Mouse (Mus musculus) cortical plate, adult 2 months (tissue): ENCODE measurements around the gene Fn3k.

Experiments used
- CTCF ChIP-seq: fragments of 200-500 bp; IDR thresholded peaks from 2 replicates; pipeline ENCODE4 v1.5.1; 2011; ENCODE audit warnings: mild to moderate bottlenecking, control low read depth, low read length; ENCODE audit not compliant: insufficient read depth; ENCODE audit errors: extremely low read depth
- POLR2A ChIP-seq: fragments of 200-500 bp; IDR thresholded peaks from 2 replicates; pipeline ENCODE4 v1.6.1; 2011; ENCODE audit warnings: mild to moderate bottlenecking, low read length, control low read depth; ENCODE audit not compliant: insufficient read depth; ENCODE audit errors: extremely low read depth

DNA sequence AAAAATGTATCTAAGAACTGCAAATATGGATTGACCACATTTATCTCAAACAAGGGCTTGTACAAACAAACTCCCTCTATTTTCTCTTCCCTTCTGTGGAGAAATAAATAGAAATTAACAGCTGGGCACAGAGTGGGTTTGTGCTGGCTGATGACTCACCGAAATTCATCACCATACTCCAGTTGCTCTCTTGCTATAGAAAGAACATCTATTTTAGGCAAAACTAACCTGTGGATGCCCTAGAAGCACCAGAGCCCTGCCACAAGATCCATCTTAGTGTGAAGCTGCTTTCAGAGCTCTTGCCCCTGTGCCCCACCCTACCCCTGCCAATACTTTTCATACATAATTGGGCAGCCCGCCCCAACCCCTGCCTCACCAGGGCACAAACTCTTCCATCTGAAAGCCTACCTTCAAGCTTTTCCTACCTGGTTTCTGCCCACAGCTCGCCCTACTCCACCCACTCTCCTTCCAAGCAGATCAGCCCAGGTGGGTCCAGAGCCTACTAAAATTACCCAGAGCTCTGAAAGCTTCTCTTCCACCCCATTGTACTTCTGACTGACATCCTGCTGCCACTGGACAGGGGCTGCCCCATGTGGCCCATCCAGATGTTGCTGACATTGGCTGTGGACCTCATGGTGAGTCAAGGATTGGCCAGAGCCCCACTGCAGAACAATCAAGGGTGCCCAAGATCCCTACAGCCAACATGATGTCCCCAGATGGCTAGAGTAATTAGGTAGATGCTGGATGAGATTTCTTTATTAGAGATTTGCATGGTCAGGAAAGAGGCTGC lies 27.2 kb upstream of the Fn3k start:
- TF ChIP-seq POLR2A (no peak), CTCF (no peak)
